Mouse (Mus musculus): ENCODE measurements around the gene Bbip1. TPM values are rescaled to one million over a fixed set of nuclear protein-coding genes. Genes with fewer than 3 reads are reported as not detected.

The Bbip1 gene
- total and polyA plus RNA-seq, 3 experiments, result 5.7 to 75.7 (median 69.1) TPM

DNA sequence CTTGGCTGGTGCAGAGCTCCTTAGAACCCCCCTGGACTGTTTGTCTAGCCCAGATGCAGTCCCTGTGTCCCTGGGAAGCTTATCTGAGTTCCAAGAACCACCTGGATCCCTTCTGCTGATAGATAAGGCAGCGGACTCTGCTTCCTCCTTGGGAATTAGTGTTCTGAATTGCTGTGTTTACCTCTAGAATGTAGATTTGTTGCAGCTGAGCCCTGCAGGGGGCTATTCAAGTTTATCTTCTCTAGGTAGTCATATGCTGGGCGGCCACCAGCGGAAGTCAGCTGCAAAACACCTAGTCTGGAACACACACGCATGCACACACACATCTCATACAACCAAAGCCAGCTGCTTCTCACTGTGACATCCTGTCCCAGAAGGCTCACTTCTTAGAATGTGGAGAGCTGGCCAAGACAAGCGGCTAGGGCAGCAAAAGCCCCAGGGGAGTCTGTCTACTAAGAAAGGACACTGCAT lies 53.6 kb downstream of the Bbip1 start:
- H3K36me3 ChIP-seq (replicated peaks), result no peaks in the 10 kb centered on the region
- no peak for TF ChIP-seq POLR2AphosphoS5 (IDR thresholded peaks at IDR 0.05; ENCODE audit: insufficient replicate concordance, low read depth, low read length)
- TF ChIP-seq TAL1 (conservative IDR thresholded peaks at IDR 0.05; ENCODE audit: low read depth, low read length), result peak; percentile 92
- peaks cover 90% of the 10 kb centered on the region for H3K4me1 ChIP-seq (ENCODE audit: insufficient read depth, low read depth, low read length)
- H3K27me3 ChIP-seq (ENCODE audit: insufficient read depth, low read length), result no peaks in the 10 kb centered on the region
- H3K4me3 ChIP-seq (ENCODE audit: low read depth, low read length), result peak overlapping the region; percentile 43; the same call in 1 of the 2 replicates
- peak; percentile 35 for ATAC-seq (ENCODE audit: extremely low read depth, insufficient number of reproducible peaks, low FRiP score, poor library complexity, severe bottlenecking)
- no peak for DNase-seq (ENCODE audit: low spot score)
- no peaks in the 10 kb centered on the region for H3K9me3 ChIP-seq (replicated peaks)

DNA sequence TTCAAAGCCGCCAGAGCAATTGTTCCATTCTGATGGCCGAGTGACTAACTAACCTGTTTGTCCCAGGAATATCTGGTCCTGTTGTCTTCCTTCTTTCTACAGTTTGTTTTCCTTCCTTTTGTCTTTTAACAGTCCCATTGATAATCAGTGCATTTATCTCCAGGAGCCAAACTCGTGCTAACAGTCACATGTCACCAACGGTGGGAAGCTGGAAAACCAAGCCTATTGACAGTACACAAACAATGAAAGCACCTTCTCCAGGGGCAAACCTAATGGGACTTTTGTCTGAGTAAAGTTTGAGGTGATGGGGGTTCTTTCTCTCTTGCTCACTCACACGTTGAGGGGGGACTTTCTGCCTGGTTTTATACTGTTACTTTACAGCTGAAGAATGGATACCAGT lies 54.2 kb downstream of the Bbip1 start:
- no peak for ATAC-seq (ENCODE audit: extremely low read depth, insufficient number of reproducible peaks, low FRiP score, poor library complexity, severe bottlenecking)

DNA sequence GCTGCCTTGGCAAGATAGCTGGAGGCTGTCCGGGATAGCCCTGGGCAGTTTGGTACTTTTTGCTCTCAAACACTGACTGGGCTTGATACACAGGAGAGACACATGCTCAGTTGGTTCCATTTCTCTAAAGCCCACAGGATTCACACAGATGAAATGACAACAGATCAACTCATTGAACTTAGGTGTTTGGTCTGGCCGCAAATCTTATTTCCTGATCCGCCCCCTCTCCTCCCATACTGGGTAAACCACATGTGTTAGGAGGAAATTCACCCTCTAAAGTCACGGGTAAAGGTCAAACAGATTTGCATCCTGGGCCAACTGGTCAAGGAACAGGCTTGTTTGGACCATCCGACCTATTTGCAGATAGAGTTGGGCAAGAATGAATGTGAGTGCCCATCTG lies 54.9 kb downstream of the Bbip1 start:
- no peak for DNase-seq (ENCODE audit: low spot score)
- Histone ChIP-seq H3K9me3 (replicated peaks) (no peaks in the 10 kb centered on the region), H3K4me3 (ENCODE audit: low read depth, low read length) (no peak overlapping the region), H3K27me3 (ENCODE audit: insufficient read depth, low read length) (no peaks in the 10 kb centered on the region), H3K4me1 (ENCODE audit: insufficient read depth, low read depth, low read length) (peaks cover 96% of the 10 kb centered on the region), H3K36me3 (replicated peaks) (no peaks in the 10 kb centered on the region)
- no peak for ATAC-seq (ENCODE audit: extremely low read depth, insufficient number of reproducible peaks, low FRiP score, poor library complexity, severe bottlenecking)
- no peak for TF ChIP-seq GATA1 (IDR thresholded peaks at IDR 0.05; ENCODE audit: borderline replicate concordance, low read length)
- no peak for TF ChIP-seq TAL1 (conservative IDR thresholded peaks at IDR 0.05; ENCODE audit: low read depth, low read length)

More for the DNA sequence above, 54.2 kb downstream of the Bbip1 start:
- no peak for DNase-seq (ENCODE audit: low spot score)
- Histone ChIP-seq H3K9me3 (replicated peaks) (no peaks in the 10 kb centered on the region), H3K36me3 (replicated peaks) (no peaks in the 10 kb centered on the region), H3K4me3 (ENCODE audit: low read depth, low read length) (peak overlapping the region; percentile 43; the same call in 1 of the 2 replicates), H3K4me1 (ENCODE audit: insufficient read depth, low read depth, low read length) (peaks cover 95% of the 10 kb centered on the region), H3K27me3 (ENCODE audit: insufficient read depth, low read length) (no peaks in the 10 kb centered on the region)
- TF ChIP-seq POLR2AphosphoS5 (IDR thresholded peaks at IDR 0.05; ENCODE audit: insufficient replicate concordance, low read depth, low read length), result no peak
- no peak for TF ChIP-seq GATA2 (IDR thresholded peaks at IDR 0.05; ENCODE audit: borderline replicate concordance, low read depth, low read length)
- no peak for TF ChIP-seq TAL1 (conservative IDR thresholded peaks at IDR 0.05; ENCODE audit: low read depth, low read length)
- no peak for TF ChIP-seq GATA1 (IDR thresholded peaks at IDR 0.05; ENCODE audit: borderline replicate concordance, low read length)
- no peak for TF ChIP-seq CTCF (IDR thresholded peaks at IDR 0.05; ENCODE audit: low read depth, low read length)

DNA sequence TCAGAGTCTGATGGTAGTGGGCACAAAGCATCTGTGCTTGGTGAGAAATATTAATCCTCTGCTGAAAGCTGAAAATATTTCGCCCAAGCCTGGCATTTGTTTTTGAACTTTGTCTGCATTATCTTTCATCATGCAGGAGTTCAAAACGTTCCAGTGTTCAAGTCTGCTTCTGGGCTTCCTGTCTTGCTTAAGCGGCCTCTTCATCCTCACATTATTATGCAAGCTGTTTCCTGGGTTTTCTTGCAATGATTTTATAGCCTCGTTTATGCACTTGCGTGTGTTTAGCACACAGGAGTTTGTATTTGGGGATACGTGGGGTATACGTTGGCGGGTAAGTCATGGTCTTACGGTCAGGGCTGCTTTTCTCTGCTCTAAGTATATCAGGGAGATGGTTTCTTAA lies 56.1 kb downstream of the Bbip1 start:
- TF ChIP-seq CTCF (IDR thresholded peaks at IDR 0.05; ENCODE audit: low read depth, low read length) (no peak), POLR2AphosphoS5 (IDR thresholded peaks at IDR 0.05; ENCODE audit: insufficient replicate concordance, low read depth, low read length) (no peak), TAL1 (conservative IDR thresholded peaks at IDR 0.05; ENCODE audit: low read depth, low read length) (no peak)
- no peaks in the 10 kb centered on the region for H3K36me3 ChIP-seq (replicated peaks)
- no peak for ATAC-seq (ENCODE audit: extremely low read depth, insufficient number of reproducible peaks, low FRiP score, poor library complexity, severe bottlenecking)

DNA sequence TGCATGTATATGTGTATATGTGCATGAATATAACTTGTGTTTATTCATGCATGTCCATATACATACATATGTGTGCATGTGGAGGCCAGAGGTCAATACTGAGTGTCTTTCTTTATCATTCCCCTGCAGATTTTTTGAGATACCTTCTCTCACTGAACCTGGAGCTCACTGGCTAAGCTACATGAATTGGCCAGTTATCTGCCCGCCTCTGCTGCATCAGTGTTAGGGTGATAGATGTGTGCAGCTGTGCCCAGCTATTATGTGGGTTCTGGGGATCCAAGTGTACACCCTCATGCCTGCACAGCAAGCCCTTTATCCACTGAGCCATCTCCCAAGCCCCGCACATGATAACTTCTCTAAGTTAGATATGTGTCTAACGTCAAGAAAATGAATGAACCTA lies 56.6 kb downstream of the Bbip1 start:
- H3K4me1 ChIP-seq (ENCODE audit: insufficient read depth, low read depth, low read length), result peaks cover 86% of the 10 kb centered on the region
- ATAC-seq (ENCODE audit: extremely low read depth, insufficient number of reproducible peaks, low FRiP score, poor library complexity, severe bottlenecking), result no peak
- no peaks in the 10 kb centered on the region for H3K36me3 ChIP-seq (replicated peaks)
- DNase-seq (ENCODE audit: low spot score), result no peak
- no peak overlapping the region for H3K4me3 ChIP-seq (ENCODE audit: low read depth, low read length)
- H3K27me3 ChIP-seq (ENCODE audit: insufficient read depth, low read length), result no peaks in the 10 kb centered on the region
- TF ChIP-seq TAL1 (conservative IDR thresholded peaks at IDR 0.05; ENCODE audit: low read depth, low read length) (peak; percentile 78), GATA2 (IDR thresholded peaks at IDR 0.05; ENCODE audit: borderline replicate concordance, low read depth, low read length) (no peak)
- no peaks in the 10 kb centered on the region for H3K9me3 ChIP-seq (replicated peaks)

More for the DNA sequence above, 56.1 kb downstream of the Bbip1 start:
- Histone ChIP-seq H3K4me1 (ENCODE audit: insufficient read depth, low read depth, low read length) (peaks cover 87% of the 10 kb centered on the region), H3K4me3 (ENCODE audit: low read depth, low read length) (no peak overlapping the region), H3K9me3 (replicated peaks) (no peaks in the 10 kb centered on the region), H3K27me3 (ENCODE audit: insufficient read depth, low read length) (no peaks in the 10 kb centered on the region)
- DNase-seq (ENCODE audit: low spot score), result no peak

DNA sequence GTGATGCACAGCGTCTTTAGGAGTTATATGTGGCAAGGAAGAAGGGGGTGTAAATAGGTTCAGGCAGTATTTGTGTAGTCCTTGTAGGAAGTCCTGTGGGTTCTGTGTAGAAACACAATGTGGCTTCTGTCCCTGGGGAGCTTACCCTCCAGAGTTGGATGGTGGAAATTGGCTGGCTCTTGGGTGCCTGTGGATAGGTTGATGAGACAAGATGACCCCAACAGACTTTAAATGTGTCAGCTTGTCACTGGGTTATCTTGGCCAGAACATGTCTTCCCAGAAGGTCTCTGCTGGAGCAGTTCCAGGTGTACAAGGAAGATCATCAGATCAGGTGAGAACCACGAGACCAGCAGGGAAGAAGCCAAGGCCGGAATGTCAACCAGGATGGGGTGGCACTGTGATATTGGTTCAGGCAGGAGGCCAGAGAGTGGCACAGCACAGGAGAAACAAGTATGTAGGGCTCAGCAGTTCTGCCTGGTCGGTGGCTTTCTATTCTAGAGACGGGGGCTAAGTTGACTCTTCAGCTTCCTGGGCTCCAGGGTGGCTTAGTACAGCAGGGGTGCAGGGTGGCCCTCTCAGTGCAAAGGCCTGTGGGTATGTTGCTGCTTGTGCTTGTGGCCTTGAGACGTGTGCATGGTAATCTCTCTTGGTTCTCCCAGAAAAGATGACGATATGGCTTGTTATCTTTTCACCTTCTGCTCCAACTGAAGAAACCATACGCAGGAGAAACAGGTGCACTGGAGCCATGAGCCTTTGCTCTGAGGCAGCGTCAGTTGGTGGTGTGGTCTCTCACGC lies 57.7 kb downstream of the Bbip1 start:
- ATAC-seq (ENCODE audit: extremely low read depth, insufficient number of reproducible peaks, low FRiP score, poor library complexity, severe bottlenecking) (peak; percentile 66), DNase-seq (ENCODE audit: low spot score) (no peak)
- TF ChIP-seq POLR2AphosphoS5 (IDR thresholded peaks at IDR 0.05; ENCODE audit: insufficient replicate concordance, low read depth, low read length) (no peak), GATA1 (IDR thresholded peaks at IDR 0.05; ENCODE audit: borderline replicate concordance, low read length) (no peak), CTCF (IDR thresholded peaks at IDR 0.05; ENCODE audit: low read depth, low read length) (no peak), TAL1 (conservative IDR thresholded peaks at IDR 0.05; ENCODE audit: low read depth, low read length) (peak; percentile 88)
- Histone ChIP-seq H3K36me3 (replicated peaks) (no peaks in the 10 kb centered on the region), H3K4me3 (ENCODE audit: low read depth, low read length) (peak overlapping the region; percentile 25; the same call in 1 of the 2 replicates), H3K4me1 (ENCODE audit: insufficient read depth, low read depth, low read length) (peaks cover 77% of the 10 kb centered on the region), H3K9me3 (replicated peaks) (no peaks in the 10 kb centered on the region), H3K27me3 (ENCODE audit: insufficient read depth, low read length) (no peaks in the 10 kb centered on the region)

DNA sequence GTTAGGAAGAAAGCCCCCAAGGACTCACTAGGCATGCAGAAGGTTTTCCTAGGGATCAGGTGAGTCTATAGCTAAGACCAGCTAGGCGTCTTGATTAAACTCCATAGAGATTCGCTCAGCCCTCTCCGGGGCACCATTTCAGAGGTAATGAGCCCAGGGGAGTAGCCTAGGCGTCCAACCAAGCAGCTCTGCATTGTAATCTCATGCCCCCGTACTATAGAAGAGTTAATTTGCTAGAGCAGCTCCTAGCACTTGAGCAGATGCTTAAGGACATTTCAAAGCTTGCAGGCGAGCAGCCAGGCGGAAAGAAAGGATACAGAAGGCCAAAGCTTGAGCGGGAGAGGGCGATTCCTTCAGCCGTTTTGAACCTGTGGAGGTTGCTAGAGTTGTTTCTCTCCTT lies 59.0 kb downstream of the Bbip1 start:
- Histone ChIP-seq H3K27me3 (ENCODE audit: insufficient read depth, low read length) (no peaks in the 10 kb centered on the region), H3K9me3 (replicated peaks) (no peaks in the 10 kb centered on the region), H3K36me3 (replicated peaks) (no peaks in the 10 kb centered on the region), H3K4me3 (ENCODE audit: low read depth, low read length) (no peak overlapping the region; the same call in 1 of the 2 replicates), H3K4me1 (ENCODE audit: insufficient read depth, low read depth, low read length) (peaks cover 65% of the 10 kb centered on the region)
- ATAC-seq (ENCODE audit: extremely low read depth, insufficient number of reproducible peaks, low FRiP score, poor library complexity, severe bottlenecking) (no peak), DNase-seq (ENCODE audit: low spot score) (no peak)
- TF ChIP-seq POLR2AphosphoS5 (IDR thresholded peaks at IDR 0.05; ENCODE audit: insufficient replicate concordance, low read depth, low read length) (no peak), GATA1 (IDR thresholded peaks at IDR 0.05; ENCODE audit: borderline replicate concordance, low read length) (no peak), GATA2 (IDR thresholded peaks at IDR 0.05; ENCODE audit: borderline replicate concordance, low read depth, low read length) (no peak), CTCF (IDR thresholded peaks at IDR 0.05; ENCODE audit: low read depth, low read length) (no peak), TAL1 (conservative IDR thresholded peaks at IDR 0.05; ENCODE audit: low read depth, low read length) (no peak)

Data from G1E (cell line).